Mouse (Mus musculus): Measurements from ENCODE around the gene Gm5416.
"Not testable (repeated sequence)": the region's sequence is repeated elsewhere in the genome, so short reads cannot be mapped to it uniquely, and the experiment has no call there.

- TF ChIP-seq CTCF, EP300 (IDR thresholded peaks at IDR 0.05; ENCODE audit: low read depth): not testable (repeated sequence)
Observed at GRCm38 (mm10) chr16:36205684-36206083, 4.5 kb upstream of the Gm5416 start.
